Mouse (Mus musculus): Measurements from ENCODE around the gene Klf11. TPM values are rescaled to one million over a fixed set of nuclear protein-coding genes. Genes with fewer than 3 reads are reported as not detected.

The Klf11 gene
- 19.1 and 20.1 TPM in 2 replicates for polyA plus RNA-seq (2015; fragmentation: Nextera tagmentation; extraction: Ambion mirVana)

DNA sequence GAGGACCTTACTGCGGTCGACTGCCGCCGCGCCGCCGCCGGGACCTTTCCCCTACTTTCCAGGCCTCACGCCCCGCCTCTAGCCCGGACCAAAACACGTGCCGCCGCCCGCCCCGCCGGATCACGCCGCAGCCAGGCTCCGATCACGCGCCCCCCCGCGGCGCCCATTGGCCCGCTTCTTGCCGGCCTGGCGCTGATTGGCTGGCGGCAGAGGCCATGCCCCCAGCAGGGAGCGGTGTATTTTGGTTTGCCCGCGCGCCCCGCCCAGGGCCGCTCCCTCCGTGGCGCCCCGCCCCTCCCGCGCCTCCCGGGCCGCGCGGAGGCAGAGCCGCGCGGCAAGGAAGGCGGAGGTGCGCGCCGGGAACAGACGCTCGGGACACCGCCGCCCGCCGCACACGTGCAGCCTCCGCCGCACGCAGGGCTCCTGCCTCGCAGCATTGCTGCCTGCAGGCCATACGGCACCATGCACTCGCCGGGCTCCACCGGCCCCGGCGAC, at the start of gene Klf11:
Gene Klf11 (plus strand): TSS at position 212 of the 495 bp plus-strand sequence.
- Histone ChIP-seq H3K4me2 (ENCODE audit: low read length) (peak within 1 kb of the TSS; percentile 79), H3K9me3 (ENCODE audit: control insufficient read depth, low read length) (no peaks in the 10 kb centered on the region), H3K27ac (ENCODE audit: low read length) (peak within 1 kb of the TSS; percentile 91), H3K36me3 (ENCODE audit: control insufficient read depth, insufficient read depth) (peaks cover 16% of the 10 kb centered on the region), H3K4me3 (replicated peaks; ENCODE audit: low read length) (peak within 1 kb of the TSS; percentile 91), H3K4me1 (replicated peaks; ENCODE audit: control insufficient read depth, insufficient read depth, low read length) (peaks cover 19% of the 10 kb centered on the region), H3K27me3 (replicated peaks; ENCODE audit: control insufficient read depth, insufficient read depth, low read length) (no peaks in the 10 kb centered on the region), H3K9ac (replicated peaks; ENCODE audit: low read depth, low read length) (peak within 1 kb of the TSS; percentile 93)
- peak; percentile 93 for ATAC-seq
- under 1% methylated on average over 62 of the region's 68 CpGs for WGBS

DNA sequence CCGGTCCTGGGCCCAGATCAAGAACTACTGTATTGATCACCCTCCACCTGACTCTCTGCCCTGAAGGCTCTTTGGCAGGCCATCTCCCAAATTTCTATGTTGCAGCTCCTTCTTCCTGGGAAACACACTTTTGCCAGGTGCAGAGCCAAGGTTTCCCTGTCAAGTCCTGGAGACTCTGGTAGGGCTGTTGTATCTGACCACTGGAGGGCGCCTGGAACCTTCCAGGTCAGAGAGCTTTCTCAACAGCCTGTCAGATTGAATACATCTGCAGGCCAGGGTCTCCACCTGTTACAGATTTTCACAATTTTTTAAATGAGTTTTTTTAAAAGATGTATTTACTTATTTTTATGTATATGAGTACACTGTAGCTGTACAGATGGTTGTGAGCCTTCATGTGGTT, 47.8 kb upstream of the Klf11 start:
- 39% methylated on average over 2 of the region's 2 CpGs for WGBS
- no peaks in the 10 kb centered on the region for H3K36me3 ChIP-seq (ENCODE audit: control insufficient read depth, insufficient read depth)
- 0 out of 2 replicates have a peak, but pooled peaks cover 2% of the 10 kb centered on the region for H3K4me1 ChIP-seq (replicated peaks; ENCODE audit: control insufficient read depth, insufficient read depth, low read length)
- H3K9me3 ChIP-seq (ENCODE audit: control insufficient read depth, low read length), result no peaks in the 10 kb centered on the region
- H3K27me3 ChIP-seq (replicated peaks; ENCODE audit: control insufficient read depth, insufficient read depth, low read length), result no peaks in the 10 kb centered on the region
- ATAC-seq, result peak; percentile 49
- no peak overlapping the region for H3K4me2 ChIP-seq (ENCODE audit: low read length)
- H3K27ac ChIP-seq (ENCODE audit: low read length), result no peak overlapping the region
- no peak overlapping the region for H3K4me3 ChIP-seq (replicated peaks; ENCODE audit: low read length)
- no peak overlapping the region for H3K9ac ChIP-seq (replicated peaks; ENCODE audit: low read depth, low read length)

DNA sequence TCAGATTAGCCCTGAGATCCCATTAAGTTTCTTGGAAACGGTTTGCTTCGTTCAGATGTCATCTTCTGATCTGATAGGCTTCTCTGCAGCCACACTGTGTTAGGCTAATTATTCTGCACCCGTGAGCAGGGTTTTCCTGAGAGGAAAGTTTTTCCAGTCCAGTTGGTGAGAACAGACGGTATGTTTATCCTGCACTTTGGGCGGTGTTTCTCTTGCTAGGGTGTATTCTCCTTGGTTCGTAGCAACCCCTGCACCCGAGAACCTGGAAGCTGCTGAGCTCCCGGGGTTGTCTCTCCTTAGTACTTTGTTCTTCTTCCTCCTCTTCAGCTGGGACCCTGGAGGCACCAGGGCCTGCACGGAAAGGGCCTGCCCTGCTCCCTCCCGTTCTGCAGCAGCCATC, 44.9 kb upstream of the Klf11 start:
- H3K4me3 ChIP-seq (replicated peaks; ENCODE audit: low read length), result no peak overlapping the region
- no peaks in the 10 kb centered on the region for H3K27me3 ChIP-seq (replicated peaks; ENCODE audit: control insufficient read depth, insufficient read depth, low read length)
- H3K9me3 ChIP-seq (ENCODE audit: control insufficient read depth, low read length), result no peaks in the 10 kb centered on the region
- no peak for ATAC-seq
- 31% methylated on average over 10 of the region's 10 CpGs for WGBS
- no peak overlapping the region for H3K4me2 ChIP-seq (ENCODE audit: low read length)
- 0 out of 2 replicates have a peak, but pooled peaks cover 2% of the 10 kb centered on the region for H3K4me1 ChIP-seq (replicated peaks; ENCODE audit: control insufficient read depth, insufficient read depth, low read length)
- no peak overlapping the region for H3K9ac ChIP-seq (replicated peaks; ENCODE audit: low read depth, low read length)
- H3K27ac ChIP-seq (ENCODE audit: low read length), result no peak overlapping the region
- no peaks in the 10 kb centered on the region for H3K36me3 ChIP-seq (ENCODE audit: control insufficient read depth, insufficient read depth)

DNA sequence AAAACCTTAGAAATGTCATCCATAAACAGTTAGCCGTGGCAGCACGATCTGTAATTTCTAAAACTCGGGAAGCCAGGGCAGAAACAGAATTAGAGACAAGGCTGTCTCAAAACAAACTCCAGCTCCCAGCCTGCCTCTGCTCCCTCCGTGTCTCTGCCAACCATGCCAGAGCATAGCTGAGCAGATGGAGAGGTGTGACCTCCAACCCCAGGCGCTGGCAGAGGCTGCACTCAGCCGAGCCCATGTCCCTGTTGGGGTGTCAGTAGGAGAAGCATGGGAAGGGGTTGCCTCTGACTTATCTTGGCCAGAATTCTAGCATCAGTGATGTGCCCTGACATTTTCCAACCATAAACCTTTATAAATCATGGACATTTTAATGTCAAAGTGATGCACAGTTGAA, 38.5 kb upstream of the Klf11 start:
- ATAC-seq, result no peak
- 81% methylated on average over 6 of the region's 6 CpGs for WGBS
- Histone ChIP-seq H3K4me2 (ENCODE audit: low read length) (no peak overlapping the region), H3K9ac (replicated peaks; ENCODE audit: low read depth, low read length) (no peak overlapping the region), H3K4me3 (replicated peaks; ENCODE audit: low read length) (no peak overlapping the region), H3K36me3 (ENCODE audit: control insufficient read depth, insufficient read depth) (no peaks in the 10 kb centered on the region), H3K27me3 (replicated peaks; ENCODE audit: control insufficient read depth, insufficient read depth, low read length) (no peaks in the 10 kb centered on the region), H3K4me1 (replicated peaks; ENCODE audit: control insufficient read depth, insufficient read depth, low read length) (no peaks in the 10 kb centered on the region), H3K27ac (ENCODE audit: low read length) (no peak overlapping the region), H3K9me3 (ENCODE audit: control insufficient read depth, low read length) (no peaks in the 10 kb centered on the region)

DNA sequence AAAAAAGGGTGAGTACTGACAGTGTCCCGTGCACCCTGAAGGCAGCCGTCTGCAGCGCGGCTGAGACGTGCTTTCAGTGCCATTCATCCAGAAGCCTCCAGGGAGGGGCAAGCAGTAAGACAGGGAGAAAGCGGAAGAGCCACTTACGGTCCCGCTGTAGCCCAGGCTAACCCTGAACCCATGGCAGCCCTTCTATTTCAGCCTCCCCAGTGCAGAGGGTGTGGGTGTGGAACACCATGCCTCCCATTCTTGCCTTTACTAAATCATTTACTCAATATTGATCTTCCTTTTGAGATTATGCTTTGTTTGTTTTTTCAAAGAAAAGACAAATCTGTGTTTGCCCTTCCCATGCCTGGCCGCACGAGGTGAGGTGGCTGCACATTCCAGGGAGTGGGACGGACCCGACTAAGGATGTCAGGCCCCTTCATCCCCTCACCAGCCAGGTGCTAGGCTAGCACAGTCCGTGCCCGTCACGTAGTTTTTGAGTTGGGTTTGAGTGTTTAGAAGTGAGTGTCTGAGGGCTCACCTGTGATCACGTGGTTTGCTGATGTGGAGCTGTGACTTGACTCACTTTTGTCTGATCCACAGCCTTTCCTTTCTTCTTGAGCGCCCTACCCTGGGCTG, 36.5 kb upstream of the Klf11 start:
- ATAC-seq, result no peak
- no peak overlapping the region for H3K27ac ChIP-seq (ENCODE audit: low read length)
- no peak overlapping the region for H3K4me3 ChIP-seq (replicated peaks; ENCODE audit: low read length)
- no peak overlapping the region for H3K9ac ChIP-seq (replicated peaks; ENCODE audit: low read depth, low read length)
- H3K4me1 ChIP-seq (replicated peaks; ENCODE audit: control insufficient read depth, insufficient read depth, low read length), result no peaks in the 10 kb centered on the region
- no peaks in the 10 kb centered on the region for H3K36me3 ChIP-seq (ENCODE audit: control insufficient read depth, insufficient read depth)
- no peak overlapping the region for H3K4me2 ChIP-seq (ENCODE audit: low read length)
- WGBS, result 83% methylated on average over 17 of the region's 17 CpGs
- H3K9me3 ChIP-seq (ENCODE audit: control insufficient read depth, low read length), result no peaks in the 10 kb centered on the region
- H3K27me3 ChIP-seq (replicated peaks; ENCODE audit: control insufficient read depth, insufficient read depth, low read length), result no peaks in the 10 kb centered on the region

DNA sequence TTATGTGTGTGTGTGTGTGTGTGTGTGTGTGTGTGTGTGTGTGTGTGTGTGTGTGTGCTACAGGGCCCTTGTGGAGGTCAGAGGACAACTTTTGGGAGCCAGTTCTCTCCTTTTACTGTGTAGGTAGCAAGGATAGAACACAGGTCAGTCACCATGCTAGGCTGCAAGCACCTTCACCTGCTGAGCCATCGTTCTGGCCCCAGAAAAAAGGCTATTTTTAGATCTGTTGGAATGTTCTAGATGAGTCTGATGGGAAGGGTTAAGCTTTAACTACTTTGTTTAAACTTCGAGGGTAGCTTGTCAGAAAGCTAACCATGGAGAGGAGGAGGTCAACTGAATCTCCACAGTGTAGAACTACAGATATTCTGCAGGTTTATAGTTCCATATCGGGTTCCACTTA, 35.9 kb upstream of the Klf11 start:
- Histone ChIP-seq H3K27ac (ENCODE audit: low read length) (no peak overlapping the region), H3K9ac (replicated peaks; ENCODE audit: low read depth, low read length) (no peak overlapping the region), H3K36me3 (ENCODE audit: control insufficient read depth, insufficient read depth) (no peaks in the 10 kb centered on the region), H3K9me3 (ENCODE audit: control insufficient read depth, low read length) (no peaks in the 10 kb centered on the region), H3K4me1 (replicated peaks; ENCODE audit: control insufficient read depth, insufficient read depth, low read length) (no peaks in the 10 kb centered on the region), H3K4me3 (replicated peaks; ENCODE audit: low read length) (no peak overlapping the region), H3K4me2 (ENCODE audit: low read length) (no peak overlapping the region), H3K27me3 (replicated peaks; ENCODE audit: control insufficient read depth, insufficient read depth, low read length) (no peaks in the 10 kb centered on the region)
- 89% methylated on average over 3 of the region's 3 CpGs for WGBS
- ATAC-seq, result no peak

DNA sequence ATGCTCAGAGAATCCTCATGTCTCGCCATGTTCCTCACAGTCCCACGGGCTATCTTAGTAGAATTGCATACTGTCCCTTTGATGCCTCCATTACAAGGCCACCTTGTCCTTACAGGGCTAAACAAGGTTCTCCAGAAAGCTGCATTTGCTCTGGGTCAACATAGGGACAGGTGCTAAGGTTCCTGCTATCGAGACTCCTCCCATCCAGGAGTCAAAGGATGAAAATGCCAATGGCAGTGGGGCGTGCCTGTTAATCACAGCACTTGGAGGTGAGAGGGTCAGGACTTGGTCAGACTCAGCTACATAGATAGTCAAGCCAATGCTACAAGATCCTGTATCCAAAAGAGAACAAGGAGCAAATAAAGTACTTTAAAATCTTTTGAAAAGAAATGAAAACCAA, 31.6 kb upstream of the Klf11 start:
- Histone ChIP-seq H3K27ac (ENCODE audit: low read length) (no peak overlapping the region), H3K4me1 (replicated peaks; ENCODE audit: control insufficient read depth, insufficient read depth, low read length) (no peaks in the 10 kb centered on the region), H3K9ac (replicated peaks; ENCODE audit: low read depth, low read length) (no peak overlapping the region), H3K4me3 (replicated peaks; ENCODE audit: low read length) (no peak overlapping the region), H3K4me2 (ENCODE audit: low read length) (no peak overlapping the region), H3K36me3 (ENCODE audit: control insufficient read depth, insufficient read depth) (no peaks in the 10 kb centered on the region), H3K27me3 (replicated peaks; ENCODE audit: control insufficient read depth, insufficient read depth, low read length) (no peaks in the 10 kb centered on the region), H3K9me3 (ENCODE audit: control insufficient read depth, low read length) (no peaks in the 10 kb centered on the region)
- no peak for ATAC-seq
- 90% methylated on average over 4 of the region's 4 CpGs for WGBS

DNA sequence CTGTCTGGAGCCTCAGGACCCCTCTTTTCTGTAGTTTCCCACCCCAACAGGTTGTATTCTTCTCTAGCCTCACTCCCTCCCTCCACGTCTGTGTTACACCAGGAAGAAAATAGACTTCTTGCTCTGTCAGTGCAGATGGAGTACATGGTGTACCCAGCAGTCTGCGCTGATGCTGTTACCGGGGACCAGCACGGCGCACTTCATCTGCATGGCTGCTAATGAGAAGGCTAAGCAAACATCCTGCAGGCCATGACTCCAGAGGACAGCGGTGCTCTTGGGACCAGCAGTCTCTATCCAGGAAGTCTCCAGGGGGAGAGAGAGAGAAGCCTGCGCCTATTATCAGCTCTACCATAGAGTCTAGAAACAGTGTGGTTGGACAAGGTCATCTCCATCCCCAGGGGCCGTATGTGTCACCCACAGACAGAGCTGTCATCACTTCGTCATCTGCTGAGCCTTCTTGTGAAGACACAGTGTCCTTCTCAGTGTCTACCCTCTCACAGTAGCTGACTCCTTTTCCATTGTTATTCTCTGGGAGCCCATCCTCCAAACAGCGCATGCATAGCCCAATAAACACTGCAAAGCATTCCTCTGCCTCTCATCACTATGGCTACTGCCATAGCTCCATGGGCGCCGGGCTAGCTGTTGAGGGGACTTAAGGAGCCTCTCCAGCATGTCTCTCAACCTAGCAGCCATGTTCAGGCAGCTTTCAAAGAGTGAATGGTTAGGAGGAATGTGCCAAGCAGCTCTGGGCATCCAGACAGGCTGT, 27.4 kb upstream of the Klf11 start:
- 79% methylated on average over 12 of the region's 12 CpGs for WGBS
- Histone ChIP-seq H3K4me1 (replicated peaks; ENCODE audit: control insufficient read depth, insufficient read depth, low read length) (no peaks in the 10 kb centered on the region), H3K27me3 (replicated peaks; ENCODE audit: control insufficient read depth, insufficient read depth, low read length) (no peaks in the 10 kb centered on the region), H3K9me3 (ENCODE audit: control insufficient read depth, low read length) (no peaks in the 10 kb centered on the region), H3K4me2 (ENCODE audit: low read length) (no peak overlapping the region), H3K36me3 (ENCODE audit: control insufficient read depth, insufficient read depth) (no peaks in the 10 kb centered on the region), H3K9ac (replicated peaks; ENCODE audit: low read depth, low read length) (no peak overlapping the region), H3K27ac (ENCODE audit: low read length) (no peak overlapping the region), H3K4me3 (replicated peaks; ENCODE audit: low read length) (no peak overlapping the region)
- ATAC-seq, result no peak

DNA sequence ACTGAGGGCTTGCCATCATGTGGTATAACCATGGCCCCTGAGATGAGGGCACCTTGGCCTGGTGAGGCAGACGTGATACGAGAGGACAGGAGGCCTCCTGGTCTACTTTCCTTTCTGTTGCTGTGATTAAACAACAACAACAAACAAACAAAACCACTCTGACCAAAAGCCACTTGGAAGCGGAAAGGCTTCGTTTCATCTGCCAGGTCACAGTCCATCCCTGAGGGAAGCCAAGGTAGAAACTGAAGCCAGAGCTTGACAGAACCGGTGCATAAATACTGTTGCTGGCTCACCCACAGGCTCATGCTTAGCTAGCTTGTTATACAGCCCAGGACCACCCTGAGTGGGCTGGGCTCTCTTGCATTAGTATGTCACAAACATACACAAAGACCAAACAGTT, 24.7 kb upstream of the Klf11 start:
- Histone ChIP-seq H3K4me3 (replicated peaks; ENCODE audit: low read length) (no peak overlapping the region), H3K27me3 (replicated peaks; ENCODE audit: control insufficient read depth, insufficient read depth, low read length) (no peaks in the 10 kb centered on the region), H3K4me1 (replicated peaks; ENCODE audit: control insufficient read depth, insufficient read depth, low read length) (no peaks in the 10 kb centered on the region), H3K27ac (ENCODE audit: low read length) (no peak overlapping the region), H3K9me3 (ENCODE audit: control insufficient read depth, low read length) (no peaks in the 10 kb centered on the region), H3K9ac (replicated peaks; ENCODE audit: low read depth, low read length) (no peak overlapping the region), H3K36me3 (ENCODE audit: control insufficient read depth, insufficient read depth) (no peaks in the 10 kb centered on the region), H3K4me2 (ENCODE audit: low read length) (no peak overlapping the region)
- no peak for ATAC-seq
- 90% methylated on average over 5 of the region's 5 CpGs for WGBS
